Mouse (Mus musculus): ENCODE data around the gene Zfr.
A peak's percentile ranks its signal among the peaks of the same experiment; 100 is the strongest.
"Not testable (repeated sequence)": the region's sequence is repeated elsewhere in the genome, so short reads cannot be mapped to it uniquely, and the experiment has no call there.

The Zfr gene

DNA sequence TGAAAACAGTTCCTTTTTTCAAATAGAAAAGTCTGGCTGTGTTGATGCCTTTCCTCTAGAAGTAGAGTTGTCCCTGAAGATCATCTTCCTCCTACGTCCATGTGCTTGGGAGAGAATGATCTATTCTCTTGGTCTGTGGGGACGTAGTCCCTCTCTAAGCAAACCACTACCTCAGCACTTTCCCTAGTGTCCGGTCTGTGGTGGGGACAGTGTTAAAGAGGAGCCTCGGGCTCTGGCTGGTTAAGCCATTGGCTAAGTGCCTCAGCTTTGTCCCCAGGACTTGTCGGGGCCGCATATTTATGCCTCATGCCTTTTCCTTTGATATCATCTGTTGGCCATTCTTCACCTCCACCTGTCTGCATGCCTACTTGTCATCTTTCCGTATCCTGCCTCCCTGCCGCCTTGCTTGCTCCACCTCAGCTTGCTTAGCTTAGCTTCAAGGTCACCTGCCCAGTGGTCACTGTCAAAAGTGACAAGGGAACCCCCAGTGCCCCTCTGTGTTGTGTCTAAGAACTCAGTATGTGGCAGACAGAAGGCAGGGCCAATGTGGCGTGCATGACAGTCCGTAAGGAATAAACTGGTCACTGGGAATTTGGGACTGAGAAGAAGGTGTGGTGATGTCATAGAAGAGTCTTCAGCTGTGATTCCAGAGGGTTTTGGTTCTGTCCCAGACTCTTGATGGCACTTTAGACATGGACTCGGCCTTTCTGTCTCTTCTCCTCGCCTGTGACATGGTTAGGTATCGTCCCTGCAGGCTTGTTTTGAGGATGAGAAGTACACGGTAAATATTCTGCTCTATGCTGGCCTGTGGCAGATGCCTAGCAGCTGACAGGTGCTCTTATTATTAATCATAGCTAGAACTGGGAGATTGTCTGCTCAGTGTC, 97.1 kb downstream of the Zfr start:
- peak in 1 of 2 experiments; percentile 28 for DNase-seq (ENCODE audit: low spot score in 2 of 2)

DNA sequence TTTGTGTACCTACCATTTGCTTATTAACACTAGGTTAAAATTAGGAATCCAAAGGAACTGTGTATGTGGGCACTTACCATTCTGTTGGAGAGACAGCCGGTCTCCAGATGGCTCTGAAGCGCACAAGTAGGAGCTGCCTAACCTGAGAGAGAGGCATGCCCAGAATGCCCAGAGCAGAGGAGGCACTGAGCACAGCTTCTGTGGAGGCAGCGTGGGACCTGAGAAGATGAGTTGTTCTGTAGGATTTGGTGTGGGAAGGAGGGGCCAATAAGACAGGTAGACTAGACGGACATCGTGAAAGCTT, 97.7 kb downstream of the Zfr start:
- no peak for DNase-seq (ENCODE audit: low spot score in 2 of 2)

DNA sequence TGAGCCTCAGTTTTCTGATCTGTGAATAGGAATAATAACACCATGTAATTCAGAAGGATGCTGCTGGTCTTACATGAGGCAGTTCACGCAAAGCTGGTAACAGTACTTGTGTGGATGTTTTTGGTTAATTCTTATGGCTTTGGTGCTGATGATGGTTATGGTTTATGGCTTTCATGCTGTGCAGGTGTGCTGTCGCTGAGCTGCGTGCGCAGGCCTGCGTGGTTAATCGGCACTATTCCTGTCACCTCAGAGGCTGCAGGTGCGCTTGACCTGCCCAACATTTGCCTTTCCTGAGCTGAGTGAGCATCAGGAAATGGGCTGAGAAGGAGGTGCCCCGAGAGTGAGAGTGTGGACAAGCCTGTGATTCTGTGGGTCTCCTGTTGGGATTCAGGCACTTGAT, 98.5 kb downstream of the Zfr start:
- DNase-seq (ENCODE audit: low spot score in 2 of 2), result no peak

DNA sequence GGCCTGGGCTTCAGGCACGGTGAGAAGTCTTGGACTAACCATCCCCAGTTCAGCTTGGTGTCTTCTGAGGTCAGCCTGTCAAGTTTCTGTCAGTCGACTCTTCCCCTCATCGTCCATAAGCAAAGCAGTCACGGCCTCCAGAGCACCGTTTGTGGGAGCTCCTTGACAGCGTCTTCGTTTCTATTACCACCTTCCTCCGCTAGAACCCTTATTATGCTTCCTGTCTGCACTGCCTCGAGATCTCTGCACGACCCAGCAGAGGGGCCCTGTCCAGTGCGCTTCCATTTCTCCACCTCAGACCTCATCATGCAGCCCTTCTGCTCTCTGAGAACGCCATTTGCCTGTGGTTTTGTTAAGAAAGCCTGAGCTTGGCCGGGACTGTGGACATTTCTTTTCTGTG, 99.2 kb downstream of the Zfr start:
- no peak for DNase-seq (ENCODE audit: low spot score in 2 of 2)

DNA sequence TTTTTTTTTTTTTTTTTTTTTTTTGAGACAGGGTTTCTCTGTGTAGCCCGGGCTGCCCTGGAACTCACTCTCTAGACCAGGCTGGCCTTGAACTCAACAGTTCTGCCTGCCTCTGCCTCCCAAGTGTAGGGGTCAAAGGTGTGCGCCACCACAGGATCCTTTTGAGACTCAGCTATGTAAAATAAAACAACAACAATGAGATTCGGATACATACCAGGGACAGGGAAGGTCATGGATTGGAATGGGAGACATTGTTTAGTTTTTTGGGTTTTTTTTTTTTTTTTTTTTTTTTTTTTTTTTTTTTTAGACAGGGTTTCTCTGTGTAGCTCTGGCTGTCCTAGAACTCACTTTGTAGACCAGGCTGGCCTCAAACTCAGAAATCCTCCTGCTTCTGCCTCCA, 99.7 kb downstream of the Zfr start:
- DNase-seq (ENCODE audit: low spot score in 2 of 2), result not testable (repeated sequence)

DNA sequence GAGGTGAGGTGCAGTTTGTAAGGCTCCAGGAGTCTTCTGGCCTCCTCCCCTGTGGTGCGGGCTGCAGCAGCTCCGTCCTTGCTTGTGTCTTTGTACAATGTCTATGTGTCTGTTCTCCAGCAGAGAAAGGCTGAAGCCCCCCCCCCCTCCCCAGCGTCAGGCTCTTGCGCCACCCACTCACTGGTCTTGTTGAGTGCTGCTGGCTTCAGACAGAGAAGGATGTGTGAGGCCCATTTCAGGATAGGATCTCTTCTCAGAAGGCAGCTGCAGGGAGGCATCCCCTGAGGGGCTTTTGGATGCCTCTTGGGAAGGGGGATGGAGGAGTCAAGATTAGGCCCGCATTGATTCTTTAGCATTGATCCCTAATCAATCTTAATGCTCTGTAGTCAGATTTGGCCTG, 100.2 kb downstream of the Zfr start:
- DNase-seq (ENCODE audit: low spot score in 2 of 2), result no peak

DNA sequence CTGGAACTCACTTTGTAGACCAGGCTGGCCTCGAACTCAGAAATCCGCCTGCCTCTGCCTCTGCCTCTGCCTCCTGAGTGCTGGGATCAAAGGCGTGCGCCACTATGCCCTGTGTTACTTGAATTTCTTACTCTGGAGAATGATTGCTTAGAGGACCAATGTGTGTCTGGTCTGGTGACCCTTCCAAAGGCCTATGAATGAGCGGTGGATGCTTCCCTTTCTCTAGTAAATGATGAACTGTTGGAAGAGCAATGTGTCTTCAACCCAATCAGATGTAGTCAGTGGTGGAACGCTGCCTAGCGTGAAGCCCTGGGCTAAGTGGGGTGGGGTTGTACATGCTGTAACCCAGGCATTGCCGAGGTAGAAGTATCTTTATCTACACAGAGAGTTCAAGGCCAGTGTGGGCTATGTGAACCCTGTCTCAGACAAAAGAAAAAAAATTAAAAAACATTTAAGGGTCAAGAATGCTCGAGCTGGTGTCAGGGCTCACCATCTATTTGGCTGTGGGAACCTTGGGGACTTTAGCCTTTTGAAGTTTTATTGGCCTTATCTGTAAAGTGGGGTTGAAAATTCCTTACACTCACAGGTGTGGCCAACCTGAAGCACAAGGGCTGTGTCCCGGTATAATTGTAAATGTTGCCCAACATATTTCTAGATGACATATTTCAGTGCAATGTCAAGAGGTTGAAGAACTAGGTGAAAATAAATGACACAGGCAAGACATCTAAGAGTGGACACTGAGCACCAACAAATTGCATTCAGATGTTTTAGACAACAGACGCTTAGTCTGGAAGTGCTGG, 101.2 kb downstream of the Zfr start:
- no peak for DNase-seq (ENCODE audit: low spot score in 2 of 2)

DNA sequence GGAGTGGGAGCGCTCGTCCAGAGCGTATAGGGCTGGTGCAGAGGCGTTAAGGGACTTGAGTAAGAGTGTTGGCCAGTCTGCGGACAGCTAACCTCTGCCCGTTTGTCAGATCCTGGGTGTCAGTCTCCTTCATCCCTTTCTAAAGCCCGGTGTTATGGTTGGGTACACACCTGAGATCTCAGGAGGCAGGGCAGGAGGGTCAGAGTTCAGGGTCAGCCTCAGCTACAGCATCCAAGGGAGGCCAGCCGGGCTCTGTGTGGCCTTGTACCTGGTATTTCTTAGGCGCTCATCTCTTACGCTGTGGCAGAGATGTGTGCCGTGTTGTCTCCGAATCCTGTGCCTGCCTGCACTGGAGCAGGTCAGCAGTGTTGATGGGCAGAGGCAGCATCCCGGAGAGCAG, 103.5 kb downstream of the Zfr start:
- DNase-seq (ENCODE audit: low spot score in 2 of 2), result no peak

DNA sequence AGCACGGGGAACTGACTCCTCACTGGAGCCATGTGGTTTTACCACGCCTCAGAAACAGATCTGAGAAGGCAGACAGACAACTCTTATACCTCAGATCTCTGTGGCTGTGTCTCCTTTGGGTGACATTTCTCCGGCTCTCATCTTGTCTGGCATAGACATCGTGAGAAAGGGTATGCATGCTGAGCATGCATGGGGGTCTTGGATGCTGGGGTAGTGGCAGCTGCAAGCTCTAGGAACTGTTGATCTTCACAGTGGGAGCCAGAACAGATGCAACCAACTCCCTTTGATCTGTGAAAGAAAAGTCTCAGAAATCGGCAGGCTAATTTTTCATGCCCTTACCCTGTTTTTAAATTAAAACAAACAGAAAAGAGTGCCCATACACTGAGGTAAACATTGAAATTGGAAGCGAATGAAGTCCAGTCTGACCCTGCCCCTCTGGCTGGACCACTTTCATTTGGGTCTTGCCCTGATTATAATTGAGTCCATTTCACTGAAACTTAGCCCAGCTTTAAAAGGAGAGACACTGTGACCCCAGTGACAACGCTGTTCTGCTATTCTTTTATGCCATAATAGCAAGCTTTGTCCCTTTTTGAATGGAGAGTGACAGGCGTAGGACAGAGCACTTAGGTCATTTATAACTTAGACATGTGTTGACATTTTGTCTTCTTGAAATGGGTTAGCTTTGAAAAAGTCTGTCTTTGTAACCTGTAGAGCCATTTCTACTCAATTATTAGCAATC, 105.1 kb downstream of the Zfr start:
- no peak for DNase-seq (ENCODE audit: low spot score in 2 of 2)

DNA sequence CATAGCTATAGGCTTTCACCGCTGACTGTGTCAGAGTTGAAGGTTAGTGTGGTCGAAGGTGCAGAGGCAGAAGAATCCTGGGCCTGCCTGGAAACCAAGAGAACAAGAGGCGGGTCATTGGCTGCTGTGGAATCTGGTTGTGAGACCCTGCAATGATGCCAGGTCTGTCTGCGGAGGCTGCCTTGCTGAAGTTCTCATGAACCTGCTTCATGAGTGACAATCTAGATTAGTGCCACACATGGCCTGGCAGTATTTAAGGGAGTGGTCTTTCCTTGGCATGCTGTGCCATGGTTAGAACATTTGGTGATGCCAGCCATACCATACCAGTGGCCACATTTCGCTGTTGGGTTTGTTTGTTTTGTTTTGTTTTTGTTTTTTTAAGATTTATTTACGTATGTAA, 105.8 kb downstream of the Zfr start:
- DNase-seq (ENCODE audit: low spot score in 2 of 2), result no peak

DNA sequence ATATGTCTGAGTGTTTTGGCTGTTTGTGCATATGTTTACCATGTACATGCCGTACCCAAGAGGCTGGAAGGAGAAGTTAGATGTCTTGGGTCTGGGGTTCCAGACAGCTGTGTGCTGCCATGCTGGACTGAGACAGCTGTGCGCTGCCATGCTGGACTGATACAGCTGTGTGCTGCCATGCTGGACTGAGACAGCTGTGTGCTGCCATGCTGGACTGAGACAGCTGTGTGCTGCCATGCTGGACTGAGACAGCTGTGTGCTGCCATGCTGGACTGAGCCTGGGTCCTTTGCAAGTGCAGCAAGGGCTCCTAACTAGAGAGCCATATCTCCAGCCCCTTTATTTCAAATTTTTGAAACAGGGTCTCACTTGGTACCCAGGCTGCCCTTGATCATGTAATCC, 106.6 kb downstream of the Zfr start:
- no peak for DNase-seq (ENCODE audit: low spot score in 2 of 2)

DNA sequence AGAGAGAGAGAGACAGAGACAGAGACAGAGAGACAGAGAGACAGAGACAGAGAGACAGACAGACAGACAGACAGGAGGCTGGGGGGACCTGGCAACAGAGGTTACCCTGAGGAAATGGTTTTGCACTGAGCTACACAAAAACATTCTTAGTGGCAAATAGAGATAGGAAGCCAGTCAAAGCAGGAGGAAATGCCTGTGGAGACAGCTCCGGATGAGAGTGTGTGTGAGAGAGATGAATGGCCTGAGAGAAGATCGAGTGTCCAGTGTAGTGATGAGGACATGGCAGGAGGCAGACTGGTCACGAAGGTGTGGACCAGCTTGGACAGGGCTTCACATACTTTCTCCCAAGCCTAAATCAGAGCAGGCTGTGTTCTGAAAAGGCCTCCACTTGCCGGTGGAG, 107.4 kb downstream of the Zfr start:
- DNase-seq (ENCODE audit: low spot score in 2 of 2), result no peak

DNA sequence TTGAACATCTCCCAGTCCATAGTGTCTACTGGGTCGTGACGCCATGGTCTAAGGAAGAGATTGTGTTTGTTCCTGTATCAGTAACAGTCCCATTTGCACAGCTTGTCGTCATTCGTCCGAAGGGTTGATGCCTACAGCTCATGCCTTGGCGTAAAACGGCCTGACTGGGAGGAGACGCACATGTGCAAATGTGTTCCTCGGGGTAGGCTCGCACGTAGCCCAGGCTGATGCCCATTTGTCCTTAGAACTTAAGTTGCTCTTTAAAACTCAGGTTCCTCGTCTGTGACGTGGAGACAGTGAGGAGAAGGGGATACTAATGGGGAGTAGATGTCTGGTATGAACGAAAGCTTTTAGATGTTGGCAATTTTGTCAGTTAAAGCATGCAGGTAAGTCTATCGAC, 109.3 kb downstream of the Zfr start:
- DNase-seq (ENCODE audit: low spot score in 2 of 2), result no peak

DNA sequence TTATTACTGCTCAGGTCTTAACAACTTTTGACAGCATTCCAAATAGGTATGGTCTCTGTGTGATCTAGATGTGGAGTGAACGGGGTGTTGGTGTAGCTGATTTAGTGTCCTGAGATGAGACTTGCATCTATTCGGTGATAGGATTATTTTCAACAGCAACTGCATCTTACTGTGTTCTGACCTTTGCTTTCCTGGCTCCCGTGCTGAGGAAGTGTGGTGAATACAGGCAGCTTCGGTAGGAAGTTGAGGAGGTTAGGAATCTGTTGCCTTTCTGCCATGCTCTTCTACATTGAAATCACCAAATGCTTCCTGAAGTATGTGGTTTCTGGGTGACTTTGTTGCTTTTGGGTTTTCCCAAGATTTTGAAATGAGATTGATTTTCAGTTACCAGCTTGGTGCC, 109.7 kb downstream of the Zfr start:
- DNase-seq (ENCODE audit: low spot score in 2 of 2), result no peak

DNA sequence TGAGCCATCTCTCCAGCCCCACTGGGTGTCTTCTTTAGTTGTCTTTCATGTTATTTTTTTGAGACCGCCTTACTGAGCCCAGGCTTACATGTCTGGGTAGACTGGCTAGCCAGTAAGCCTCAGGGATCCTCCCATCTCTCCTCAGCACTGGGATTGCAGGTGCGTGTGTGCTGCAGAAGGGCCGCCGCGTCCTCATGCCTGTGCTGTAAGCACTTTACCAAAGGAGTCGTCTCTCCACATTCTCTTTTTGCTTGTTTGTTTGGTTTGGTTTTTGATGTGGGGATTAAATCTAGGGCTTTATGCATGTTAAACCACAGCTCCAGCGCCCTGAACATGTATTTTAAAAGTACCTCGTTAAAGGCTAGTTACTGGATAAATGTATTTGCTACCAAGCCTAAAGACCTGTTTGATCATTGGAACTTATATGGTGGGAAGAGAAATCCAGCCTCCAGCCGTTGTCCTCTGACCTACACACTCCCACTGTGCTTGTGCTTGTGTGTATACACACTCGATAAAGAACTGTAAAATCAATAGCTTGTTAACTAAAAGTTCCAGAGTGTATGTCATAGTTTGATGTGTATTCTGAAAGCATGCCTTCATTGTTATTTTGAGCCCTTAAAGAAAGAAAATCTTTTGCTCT, 112.1 kb downstream of the Zfr start:
- no peak for DNase-seq (ENCODE audit: low spot score in 2 of 2)

DNA sequence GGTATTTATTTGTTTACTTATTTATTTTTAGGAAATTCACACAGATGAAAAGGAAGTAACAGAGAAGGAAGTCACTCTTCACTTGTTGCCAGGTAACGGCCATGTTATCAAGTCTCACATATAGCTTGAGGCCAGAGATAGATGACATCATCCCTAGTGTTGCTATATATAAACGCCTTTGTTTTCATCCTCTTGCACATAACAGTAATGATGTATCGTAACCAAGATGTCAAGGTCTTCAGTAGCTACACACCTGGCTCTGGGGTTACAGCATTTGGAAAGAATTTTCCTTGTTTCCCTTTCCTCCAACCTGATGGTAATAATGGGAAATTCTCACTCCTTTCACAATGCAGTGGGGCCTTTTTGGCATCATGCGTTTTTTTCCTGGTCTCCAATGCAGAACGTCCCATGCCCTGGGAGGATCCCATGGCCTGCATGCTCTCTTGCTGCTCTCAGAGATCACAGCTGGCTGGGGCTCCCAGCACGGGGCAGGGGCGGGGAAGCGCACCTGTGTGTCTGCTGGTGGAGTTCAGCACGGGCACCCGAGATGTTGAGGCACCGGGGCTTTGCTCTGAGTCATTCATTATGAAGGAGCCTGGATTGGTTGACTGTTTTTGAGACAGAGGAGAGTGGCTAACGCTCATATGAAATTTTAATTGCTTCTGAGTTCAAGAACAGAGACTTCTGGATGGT, 112.8 kb downstream of the Zfr start:
- DNase-seq (ENCODE audit: low spot score in 2 of 2), result no peak

DNA sequence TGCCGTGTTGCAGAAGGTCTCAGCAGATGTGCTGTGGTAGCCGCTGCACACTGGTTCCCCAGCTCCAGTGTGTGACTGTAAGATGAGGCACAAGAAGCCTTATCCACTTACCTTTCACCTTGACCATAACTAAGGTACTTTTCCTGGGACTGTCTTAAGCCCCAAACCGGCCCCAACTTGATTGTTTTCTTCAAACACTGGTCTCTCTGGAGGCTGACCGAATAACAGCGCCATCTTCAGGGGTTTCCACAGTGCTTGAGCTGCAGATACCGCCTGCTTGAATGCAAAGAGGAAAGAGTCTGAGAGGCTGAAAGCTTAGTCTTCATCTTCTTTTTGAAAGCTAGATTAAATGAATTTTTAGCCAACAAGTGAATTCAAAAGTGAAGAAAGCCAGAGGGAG, 113.8 kb downstream of the Zfr start:
- no peak for DNase-seq (ENCODE audit: low spot score in 2 of 2)

DNA sequence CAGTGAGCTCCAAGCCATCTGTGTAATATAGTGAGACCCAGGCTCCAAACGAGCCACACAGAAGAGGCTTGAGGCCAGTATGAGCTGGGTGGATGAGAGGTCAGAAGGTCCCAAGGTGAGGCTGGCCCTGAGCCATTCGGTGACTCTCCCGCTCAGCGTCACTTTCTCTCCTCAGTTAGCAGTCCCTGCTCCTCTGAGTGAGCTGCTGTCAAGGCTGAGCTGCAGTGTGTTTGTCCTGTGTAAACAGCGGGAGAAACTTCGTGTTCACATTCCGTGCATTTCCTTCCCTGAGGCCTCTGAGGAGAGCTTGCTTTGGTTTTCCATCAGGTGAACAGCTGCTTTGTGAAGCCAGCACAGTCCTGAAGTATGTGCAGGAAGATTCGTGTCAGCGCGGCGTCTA, 114.8 kb downstream of the Zfr start:
- no peak for DNase-seq (ENCODE audit: low spot score in 2 of 2)

DNA sequence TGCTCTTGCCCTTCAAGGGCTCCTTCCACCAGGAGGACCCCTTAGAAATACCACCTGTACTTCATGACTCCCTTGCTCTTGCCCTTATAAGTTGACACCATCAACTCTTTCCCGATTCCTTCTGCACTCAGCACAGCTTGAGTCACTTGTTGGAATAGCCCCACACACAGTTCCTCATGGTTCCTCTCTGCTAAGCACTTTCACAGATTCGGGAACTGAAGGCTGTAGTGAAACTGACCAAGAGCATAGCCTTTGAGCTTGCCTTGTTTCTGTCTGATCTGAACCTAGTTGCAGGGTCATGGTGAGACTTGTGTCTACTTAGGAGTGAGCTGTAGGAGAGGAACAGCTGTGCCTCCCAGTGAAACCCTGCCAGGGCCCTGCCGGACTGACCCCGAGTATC, 115.4 kb downstream of the Zfr start:
- no peak for DNase-seq (ENCODE audit: low spot score in 2 of 2)
